Mouse (Mus musculus) thymus, adult 2 months (tissue): Measurements from ENCODE around the gene Stag3.

Source experiments
- CTCF ChIP-seq: fragments of 200-500 bp; IDR thresholded peaks from 2 replicates; pipeline ENCODE4 v1.5.1; 2012; ENCODE audit warnings: mild to moderate bottlenecking, control low read depth, low read length, moderate library complexity, borderline replicate concordance; ENCODE audit not compliant: control insufficient read depth, poor library complexity, insufficient read depth; ENCODE audit errors: extremely low read depth
- POLR2A ChIP-seq: fragments of 200-500 bp; IDR thresholded peaks from 2 replicates; pipeline ENCODE4 v1.6.1; 2012; ENCODE audit warnings: mild to moderate bottlenecking, low read length, control low read depth, moderate library complexity; ENCODE audit not compliant: control insufficient read depth, poor library complexity, insufficient read depth; ENCODE audit errors: extremely low read depth

DNA sequence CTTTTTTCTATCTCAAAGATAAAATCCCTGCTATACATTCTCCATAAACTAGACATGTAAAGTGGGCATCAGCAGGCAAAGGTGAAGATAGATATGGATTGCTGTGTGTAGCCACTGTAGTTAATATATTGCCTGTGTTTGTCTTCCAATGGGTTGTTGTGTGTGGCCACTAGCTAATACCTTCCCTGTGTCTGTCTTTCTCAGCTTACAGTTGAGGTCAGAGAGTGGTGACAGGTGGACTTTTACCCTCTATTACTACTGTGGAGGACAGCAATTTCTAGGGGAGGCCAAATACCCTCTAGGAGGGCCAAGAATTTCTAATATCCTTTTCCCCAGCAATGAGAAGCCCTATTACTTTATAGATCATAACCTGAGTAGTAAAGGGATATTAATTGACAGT, 45.8 kb upstream of the Stag3 start:
- TF ChIP-seq CTCF (no peak), POLR2A (no peak)
